ENCODE assay signal across 13 mouse cellular contexts in genomic region chr2:172249336-172249735, GRCm38 (mm10). TPM values are rescaled to one million over a fixed set of nuclear protein-coding genes. Genes with fewer than 3 reads are reported as not detected.
DNase-seq lines count a peak whose midpoint lies in the region; ATAC-seq and TF ChIP-seq lines count a peak whose summit lies in the region.
"Had no signal": no experiment of that assay in that cellular context is flagged by ENCODE, and none has a peak within 500 bp of the region (broad histone marks: within the 10 kb centered on the region; RNA-seq: fewer than 3 reads in every experiment).

No protein-coding gene starts in this region.

- no peak for ATAC-seq in heart, postnatal 0 days (ENCODE audit: insufficient read depth, low read depth)
- ATAC-seq in inflammation-experienced regulatory T-cells, adult 6 months: no peak

- TF ChIP-seq POLR2A in spleen, adult 2 months (IDR thresholded peaks at IDR 0.05; ENCODE audit: low read depth, low read length): no peak
- no peak for TF ChIP-seq POLR2A in cortical plate, adult 2 months (IDR thresholded peaks at IDR 0.05; ENCODE audit: extremely low read depth, insufficient read depth, low read length)

- WGBS in heart, postnatal 0 days: 67% methylated on average over 14 of the region's 14 CpGs
- 76% methylated on average over 14 of the region's 14 CpGs for WGBS in heart, embryonic 10.5 days
- 77% methylated on average over 14 of the region's 14 CpGs for WGBS in spleen, adult 2 months

- no peak overlapping the region for H3K4me3 ChIP-seq in heart, postnatal 0 days (ENCODE audit: low read depth, low read length)
- no peak overlapping the region for H3K4me3 ChIP-seq in heart, embryonic 10.5 days
- no peak overlapping the region for H3K4me3 ChIP-seq in spleen, adult 2 months (ENCODE audit: extremely low read depth, insufficient read depth, insufficient read length)
- no peak overlapping the region for H3K4me3 ChIP-seq in cortical plate, adult 2 months (ENCODE audit: insufficient read depth, low read length)
- H3K4me3 ChIP-seq: lung, embryonic 15.5 days; neural tube, embryonic 12.5 days had no signal

- H3K9ac ChIP-seq in heart, postnatal 0 days (replicated peaks; ENCODE audit: low read depth, low read length): no peak overlapping the region
- H3K9ac ChIP-seq: lung, embryonic 15.5 days; neural tube, embryonic 12.5 days had no signal

- H3K9me3 ChIP-seq in heart, postnatal 0 days (replicated peaks; ENCODE audit: control insufficient read depth, low read length): no peaks in the 10 kb centered on the region
- H3K9me3 ChIP-seq in heart, embryonic 10.5 days: no peaks in the 10 kb centered on the region
- H3K9me3 ChIP-seq: lung, embryonic 15.5 days; neural tube, embryonic 12.5 days had no signal

- no peaks in the 10 kb centered on the region for H3K36me3 ChIP-seq in heart, postnatal 0 days (replicated peaks; ENCODE audit: control insufficient read depth, insufficient read depth, low read length)
- no peaks in the 10 kb centered on the region for H3K36me3 ChIP-seq in heart, embryonic 10.5 days
- no peaks in the 10 kb centered on the region for H3K36me3 ChIP-seq in spleen, adult 2 months (ENCODE audit: control insufficient read depth, insufficient read depth, low read length)
- H3K36me3 ChIP-seq: lung, embryonic 15.5 days; neural tube, embryonic 12.5 days had no signal

- TF ChIP-seq CTCF in heart, postnatal 0 days (IDR thresholded peaks at IDR 0.05; ENCODE audit: low read depth): peak; percentile 41
- TF ChIP-seq CTCF in spleen, adult 2 months (IDR thresholded peaks at IDR 0.05; ENCODE audit: extremely low read depth, insufficient read depth, insufficient read length, insufficient replicate concordance): peak; percentile 23; the same call in 1 of the 2 replicates
- peak; percentile 18; the same call in 1 of the 2 replicates for TF ChIP-seq CTCF in cortical plate, adult 2 months (IDR thresholded peaks at IDR 0.05; ENCODE audit: extremely low read depth, insufficient read depth, low read length)

- TF ChIP-seq EP300 in heart, postnatal 0 days (IDR thresholded peaks at IDR 0.05; ENCODE audit: low read depth): no peak

- no peak overlapping the region for H3K4me2 ChIP-seq in heart, postnatal 0 days (ENCODE audit: low read depth, low read length)
- H3K4me2 ChIP-seq: lung, embryonic 15.5 days; neural tube, embryonic 12.5 days had no signal

- no peaks in the 10 kb centered on the region for H3K4me1 ChIP-seq in heart, postnatal 0 days (ENCODE audit: control insufficient read depth, insufficient read depth)
- H3K4me1 ChIP-seq in heart, embryonic 10.5 days: peaks cover 12% of the 10 kb centered on the region; the same call in 1 of the 2 replicates
- H3K4me1 ChIP-seq in spleen, adult 2 months (ENCODE audit: control insufficient read depth, insufficient read depth, insufficient read length): no peaks in the 10 kb centered on the region
- no peaks in the 10 kb centered on the region for H3K4me1 ChIP-seq in cortical plate, adult 2 months (ENCODE audit: control insufficient read depth, insufficient read depth, low read length)
- H3K4me1 ChIP-seq: lung, embryonic 15.5 days had no signal

- DNase-seq in heart, postnatal 0 days (ENCODE audit: low spot score): no peak
- no peak for DNase-seq in heart, embryonic 10.5 days (ENCODE audit: low spot score)
- no peak for DNase-seq in spleen, adult 2 months (ENCODE audit: low read depth in 1 of 2, low spot score in 2 of 2)
- DNase-seq in spleen, postnatal 14 days (ENCODE audit: low spot score in 2 of 2): no peak
- peak; percentile 10 to 14 for DNase-seq in thymus, postnatal 36 days
- no peak for DNase-seq in embryo, embryonic 10 days (ENCODE audit: low spot score)
- DNase-seq: cerebellum, adult 11-12 months had no signal

- no peak overlapping the region for H3K27ac ChIP-seq in heart, postnatal 0 days (ENCODE audit: low read depth)
- H3K27ac ChIP-seq in heart, embryonic 10.5 days: no peak overlapping the region
- H3K27ac ChIP-seq in spleen, adult 2 months (ENCODE audit: insufficient read depth, low read length): no peak overlapping the region
- H3K27ac ChIP-seq in cortical plate, adult 2 months (ENCODE audit: insufficient read depth, low read length): no peak overlapping the region
- H3K27ac ChIP-seq: lung, embryonic 15.5 days; neural tube, embryonic 12.5 days had no signal

- H3K27me3 ChIP-seq in heart, postnatal 0 days (ENCODE audit: control insufficient read depth, insufficient read depth, low read length): peaks cover 33% of the 10 kb centered on the region
- peaks cover 46% of the 10 kb centered on the region for H3K27me3 ChIP-seq in heart, embryonic 10.5 days (ENCODE audit: insufficient read depth, poor library complexity, severe bottlenecking)
- no peaks in the 10 kb centered on the region for H3K27me3 ChIP-seq in spleen, adult 2 months (ENCODE audit: control insufficient read depth, insufficient read depth, low read length)
- H3K27me3 ChIP-seq: neural tube, embryonic 12.5 days had no signal

RNA-seq across cellular contexts. Expression of gene Mc3r, which starts 1.0 kb away (rescaled TPM):
- total RNA-seq in heart, postnatal 0 days (2014; rRNA removed; ENCODE audit: low replicate concordance): not detected in 2 replicates
- polyA plus RNA-seq in heart, postnatal 0 days (2015; fragmentation: Nextera tagmentation; extraction: Ambion mirVana): not detected in 2 replicates
- not detected in 2 replicates for polyA plus RNA-seq in heart, embryonic 10.5 days (2016; fragmentation: Nextera tagmentation; extraction: Ambion mirVana)
- polyA plus RNA-seq in spleen, adult 2 months (2012; rRNA removed): not detected in 2 replicates
- 0.04 and 0.08 TPM in 2 replicates for polyA plus RNA-seq in cortical plate, adult 2 months (2012; rRNA removed)
- not detected for polyA plus RNA-seq in inflammation-experienced regulatory T-cells, adult 6 months (2017; shearing (Covaris generic))
- total RNA-seq: heart, postnatal 10 days had no signal
- polyA plus RNA-seq: lung, embryonic 15.5 days; neural tube, embryonic 12.5 days; small intestine, adult 2 months had no signal

Comparison
In these comparisons a context has a peak if more than half of its experiments do, and no peak if none do; other contexts are left out.
1. DNase-seq: peak in thymus, postnatal 36 days (2 of 2); none in heart, postnatal 0 days (single experiment), heart, embryonic 10.5 days (single experiment), spleen, adult 2 months (0 of 2), spleen, postnatal 14 days (0 of 2) and embryo, embryonic 10 days (single experiment).
2. Peak in every context shown above with its lines, with median percentiles within 50 percentile points of each other: CTCF ChIP-seq.